Mouse (Mus musculus): ENCODE measurements around the gene Krt27.

Gene Krt27

DNA sequence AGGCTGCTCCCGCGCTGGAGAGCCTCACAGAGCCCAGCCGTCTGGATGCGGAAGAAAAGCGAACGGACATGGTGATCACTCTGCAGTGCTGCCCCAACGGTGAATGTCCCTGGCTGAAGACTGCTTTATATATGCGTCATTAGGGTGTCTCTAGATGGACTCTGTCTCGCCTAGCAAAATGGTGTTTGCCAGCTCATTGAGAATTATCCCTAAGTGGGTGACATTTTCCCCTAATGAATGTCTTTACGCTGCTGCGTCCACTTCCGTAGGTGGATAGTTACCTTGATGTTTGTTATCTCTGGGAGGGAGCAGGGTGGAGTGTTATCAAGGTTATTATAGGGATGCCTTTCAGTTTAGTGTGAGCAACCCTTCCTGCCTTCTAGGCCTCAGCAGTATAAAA, at the start of gene Krt27:
TSS of gene Krt27 (minus strand) at position 101 of the 400 bp plus-strand sequence.
- DNase-seq, result no peak

DNA sequence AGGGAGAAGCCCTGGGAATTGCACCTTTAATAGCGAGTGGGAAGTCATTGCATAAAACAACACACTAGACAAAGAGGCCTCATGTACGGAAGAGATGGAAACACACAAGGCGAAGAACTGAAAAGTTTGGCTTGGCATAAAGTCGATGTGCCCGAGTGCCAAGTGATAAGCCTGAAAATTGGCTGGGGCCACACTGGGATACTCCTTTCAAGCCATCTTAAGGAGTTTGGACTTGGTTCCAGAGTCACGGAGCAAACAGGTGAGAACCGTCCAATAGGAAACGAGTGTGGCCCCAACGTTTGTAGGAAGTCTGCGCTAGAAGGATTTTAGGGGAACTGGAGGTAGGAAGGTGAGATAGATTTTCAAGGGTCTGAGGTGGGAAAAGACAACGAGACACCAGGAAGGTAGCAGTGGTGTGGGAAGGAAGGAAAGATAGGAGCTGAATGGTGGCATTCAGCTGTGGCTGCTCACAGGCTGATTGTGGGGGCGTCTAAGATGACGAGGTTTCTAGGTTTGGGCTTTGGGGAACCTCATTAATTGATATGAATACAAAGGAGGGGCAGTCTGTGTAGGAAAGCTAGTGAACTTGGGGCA, 49.1 kb upstream of the Krt27 start:
- DNase-seq, result no peak

DNA sequence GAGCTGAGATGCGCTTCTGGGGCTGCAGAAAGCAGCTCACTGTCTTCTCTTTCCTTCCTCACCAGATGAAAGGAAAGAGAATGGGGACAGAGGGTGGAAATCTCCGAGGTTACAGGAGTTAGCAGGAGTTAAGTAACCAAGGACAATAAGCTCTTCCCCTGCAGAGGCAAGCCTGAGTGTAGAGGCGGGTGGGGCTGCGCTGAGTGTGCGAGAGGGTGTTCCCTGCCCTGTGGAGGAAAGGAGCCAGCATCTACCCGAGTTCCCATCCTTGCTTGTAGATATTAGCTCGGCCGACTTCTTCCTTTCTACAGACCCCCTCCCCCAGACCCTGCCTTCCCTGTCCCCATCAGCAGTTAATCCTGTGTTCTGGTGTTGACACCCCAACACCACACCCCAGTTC, 47.9 kb upstream of the Krt27 start:
- no peak for DNase-seq

DNA sequence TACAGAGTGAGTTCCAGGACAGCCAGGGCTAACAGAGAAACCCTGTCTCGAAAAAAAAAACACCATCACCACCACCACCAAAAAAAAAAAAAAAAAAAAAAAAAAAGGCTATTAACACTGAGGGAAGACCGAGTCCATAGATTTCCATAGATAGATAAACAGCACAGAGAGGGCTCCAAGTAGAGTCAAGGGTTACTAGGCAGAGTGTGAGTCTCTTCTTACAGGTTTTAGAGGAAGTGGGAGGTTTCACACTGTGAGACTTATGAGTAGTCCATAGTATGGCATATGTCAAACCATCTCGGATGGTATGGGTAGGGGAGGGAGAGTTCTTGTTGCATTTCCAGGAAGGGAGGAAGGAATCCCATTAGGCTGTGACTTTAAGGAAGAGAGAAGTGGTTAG, 47.2 kb upstream of the Krt27 start:
- no peak for DNase-seq

DNA sequence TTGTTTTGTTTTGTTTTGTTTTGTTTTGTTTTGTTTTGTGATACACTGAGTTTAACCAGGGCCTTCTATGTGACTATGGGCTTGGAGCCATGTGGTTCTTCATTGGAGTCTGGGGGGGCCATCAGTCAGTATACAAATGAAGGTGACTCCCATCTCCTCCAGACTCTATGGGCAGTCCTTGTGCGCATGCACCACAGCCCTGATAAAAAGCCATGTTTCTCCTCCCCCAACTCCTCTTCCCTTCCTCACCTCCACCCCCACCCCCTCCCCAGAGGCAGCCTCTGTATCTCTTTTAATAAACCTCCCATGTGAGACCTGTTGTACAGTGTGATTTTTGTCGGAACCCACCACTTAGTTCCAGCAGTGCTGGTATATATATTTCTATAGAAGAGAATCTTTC, 45.8 kb upstream of the Krt27 start:
- DNase-seq, result no peak

DNA sequence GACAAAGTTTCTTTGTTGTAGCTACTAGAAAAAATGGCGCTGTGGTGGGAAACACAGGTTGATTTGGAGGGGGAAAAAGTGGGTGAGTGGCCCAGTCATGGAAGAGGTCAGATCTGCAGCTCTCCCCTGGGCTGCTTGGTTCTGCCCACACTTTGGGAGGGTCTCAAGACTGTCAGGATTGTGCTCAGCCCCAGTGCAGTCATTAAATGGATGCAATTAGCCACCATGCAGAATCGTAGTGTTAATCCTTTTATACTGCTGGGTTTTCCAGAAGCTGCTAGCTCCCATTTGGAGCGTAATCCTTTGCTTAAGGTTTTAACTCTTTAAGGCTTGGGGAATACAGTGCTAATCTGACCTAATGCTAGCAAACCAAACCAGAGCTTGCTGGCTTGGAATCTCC, 45.1 kb upstream of the Krt27 start:
- DNase-seq, result no peak

DNA sequence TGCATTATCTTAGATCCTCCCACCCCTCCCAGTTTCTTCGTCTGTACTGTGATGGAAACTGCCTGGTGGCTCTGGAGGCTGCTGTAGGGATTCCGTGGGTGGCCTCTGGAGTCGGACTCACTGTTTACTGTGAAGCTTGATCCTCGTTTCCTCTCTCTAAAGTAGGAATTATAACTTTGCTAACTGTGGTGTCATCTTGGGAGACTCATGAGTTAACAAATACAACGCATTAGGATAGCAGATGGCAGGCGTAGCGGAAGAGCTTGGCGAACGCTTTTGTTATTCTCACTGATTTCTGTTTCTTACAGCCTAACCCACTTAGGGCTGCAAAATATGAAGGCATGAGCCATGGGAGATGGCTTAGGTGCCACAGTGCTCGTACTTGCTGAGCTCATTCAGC, 41.6 kb upstream of the Krt27 start:
- DNase-seq, result no peak

DNA sequence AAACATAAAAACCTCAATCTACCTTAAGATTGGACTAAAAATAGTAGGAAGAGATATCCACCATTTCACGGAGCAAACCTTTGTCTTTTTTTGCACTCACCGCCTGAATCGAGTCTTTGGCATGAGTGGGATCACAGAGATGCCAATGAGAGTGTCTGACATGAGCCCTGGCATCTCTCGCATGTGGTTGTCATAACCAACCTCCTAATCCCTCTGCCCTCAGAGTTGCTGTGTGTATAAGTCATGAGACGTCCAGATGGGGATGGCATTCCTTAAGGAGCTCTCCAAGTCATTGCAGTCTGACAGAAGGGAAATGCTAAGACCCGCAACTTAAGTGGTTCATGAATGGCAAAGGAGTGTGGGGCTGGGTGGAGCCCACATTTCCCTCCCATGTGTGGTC, 40.5 kb upstream of the Krt27 start:
- peak; percentile 42 to 45 for DNase-seq

DNA sequence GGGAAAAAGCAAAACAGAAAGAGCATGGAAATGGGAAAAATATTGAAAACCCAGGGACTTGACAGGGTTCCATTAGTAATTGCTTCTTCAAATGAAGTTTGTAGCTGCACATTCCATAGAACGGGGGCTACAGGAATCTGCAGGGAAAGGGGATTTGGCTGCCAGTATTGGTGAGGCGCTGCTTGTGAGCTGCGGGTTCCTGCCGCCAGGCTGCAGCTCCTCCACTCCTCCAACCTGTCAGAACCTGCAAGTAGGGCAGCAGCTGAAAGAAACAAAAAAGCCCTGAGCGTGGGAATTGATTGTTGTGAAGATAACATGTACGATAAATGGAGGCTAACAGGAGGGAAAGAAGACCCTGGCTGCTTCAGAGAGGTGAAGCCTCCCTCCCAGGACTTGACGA, 40.0 kb upstream of the Krt27 start:
- peak in 1 of 2 experiments; percentile 16 for DNase-seq

DNA sequence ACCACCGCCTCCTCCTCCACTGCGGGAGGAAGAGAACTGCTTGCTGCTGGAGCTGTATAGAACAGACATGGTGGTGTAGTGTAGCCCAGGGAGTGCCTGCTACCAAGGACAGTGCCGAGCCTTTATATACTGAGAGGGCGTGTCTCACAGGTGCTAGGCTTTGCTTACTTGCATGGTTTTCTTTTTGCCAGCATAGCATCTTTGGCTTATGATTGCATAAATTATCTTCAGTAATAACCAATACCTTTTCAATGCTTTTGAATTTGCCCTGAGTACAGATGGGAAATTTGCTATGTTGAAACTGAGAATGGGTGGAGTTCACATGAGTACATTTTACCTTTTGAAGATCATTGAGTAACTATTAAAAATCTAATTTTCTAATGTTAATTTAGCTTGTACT, 38.4 kb upstream of the Krt27 start, which contains the start of gene Krt10:
TSS of gene Krt10 (minus strand) at position 101 of the 400 bp plus-strand sequence.
- no peak for DNase-seq

DNA sequence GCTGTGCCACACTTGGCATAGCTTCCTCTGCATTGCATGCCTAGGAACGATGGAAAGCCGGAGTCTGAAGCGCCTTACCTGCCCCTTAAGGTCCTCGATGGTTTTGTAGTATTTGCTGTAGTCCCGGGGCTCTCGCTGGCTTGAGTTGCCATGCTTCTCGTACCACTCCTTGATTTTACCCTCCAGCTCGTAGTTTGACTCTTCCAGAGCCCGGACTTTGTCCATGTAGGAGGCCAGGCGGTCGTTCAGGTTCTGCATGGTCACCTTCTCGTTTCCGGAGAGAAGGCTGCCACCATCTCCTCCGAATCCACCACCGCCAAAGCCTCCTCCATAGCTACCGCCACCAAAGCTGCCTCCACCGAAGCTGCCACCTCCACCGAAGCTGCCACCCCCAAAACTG, 37.8 kb upstream of the Krt27 start:
- DNase-seq, result no peak

DNA sequence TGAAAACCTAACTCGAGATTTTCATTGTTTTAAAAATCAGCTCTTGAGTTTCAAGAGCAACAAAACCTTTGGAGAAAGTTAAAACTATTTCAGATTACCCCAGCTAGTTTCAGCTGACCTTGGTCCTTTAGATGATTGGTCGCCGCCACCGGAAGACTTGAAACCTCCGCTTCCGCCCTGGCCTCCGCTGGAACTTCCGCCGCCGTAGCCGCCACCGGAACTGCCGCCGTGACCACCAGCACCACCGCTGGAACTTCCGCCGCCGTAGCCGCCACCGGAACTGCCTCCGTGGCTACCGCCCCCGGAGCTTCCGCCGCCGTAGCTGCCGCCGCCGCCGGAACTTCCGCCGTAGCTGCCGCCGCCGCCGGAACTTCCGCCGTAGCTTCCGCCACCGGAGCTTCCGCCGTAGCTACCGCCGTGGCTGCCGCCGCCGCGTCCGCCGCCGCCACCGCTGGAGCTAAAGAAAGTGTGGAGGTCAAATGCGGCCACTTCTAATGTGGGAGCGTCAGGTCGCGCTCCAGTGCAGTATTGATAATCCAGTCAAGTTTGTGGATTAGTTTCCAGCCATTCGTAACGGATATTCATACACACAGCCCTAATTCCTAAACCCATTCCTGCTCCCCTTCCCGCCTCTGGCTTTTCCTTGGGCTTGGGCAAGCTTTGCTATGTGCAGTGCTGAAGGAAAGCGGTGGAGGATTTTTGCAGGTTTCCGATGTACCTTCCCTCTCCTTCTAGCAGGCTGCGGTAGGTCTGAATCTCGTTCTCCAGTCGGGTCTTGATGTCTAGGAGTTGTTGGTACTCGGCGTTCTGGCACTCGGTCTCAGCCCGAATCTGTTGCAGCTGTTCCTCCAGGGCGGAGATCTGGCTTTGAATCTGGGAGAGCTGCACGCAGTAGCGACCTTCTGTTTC, 35.2 kb upstream of the Krt27 start:
- DNase-seq, result peak; percentile 93 to 94

DNA sequence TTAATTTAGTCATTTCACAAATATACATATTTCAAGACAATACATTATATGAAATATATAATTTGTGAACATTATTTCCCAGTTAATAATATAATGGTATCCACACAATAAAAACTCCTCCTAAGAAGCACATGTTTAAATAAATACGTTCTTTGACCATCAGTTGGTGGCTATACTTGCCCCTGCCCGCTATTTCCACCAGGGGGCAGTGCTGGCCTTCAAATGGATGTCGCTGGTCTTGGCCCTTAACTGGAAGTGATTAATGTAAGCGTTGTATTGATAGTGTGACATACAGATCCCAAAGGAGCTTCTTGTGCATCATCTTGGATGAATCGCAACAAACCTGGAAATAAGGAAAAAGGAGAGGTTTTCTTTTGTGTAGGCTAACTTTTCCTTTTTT, 28.7 kb upstream of the Krt27 start:
- DNase-seq, result peak; percentile 88 to 91

DNA sequence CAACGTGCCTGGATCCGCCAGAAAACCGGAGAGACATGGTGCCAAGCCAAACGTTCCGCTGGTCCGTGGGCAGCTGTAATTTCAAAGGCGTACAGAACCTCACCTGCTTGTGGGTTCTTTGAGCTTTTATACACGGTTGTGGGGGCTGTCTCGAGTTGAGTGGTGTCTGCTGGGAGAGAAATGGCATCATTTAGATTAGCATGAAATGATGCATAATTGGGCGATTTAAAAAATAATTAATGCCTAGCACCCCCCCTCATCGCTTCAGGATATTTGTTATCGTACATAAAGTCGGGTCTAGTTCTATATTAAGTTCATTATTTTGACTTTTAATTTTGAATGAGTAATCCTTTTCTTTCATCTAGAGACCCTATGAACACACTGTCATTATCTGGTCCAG, 23.9 kb upstream of the Krt27 start, which contains the start of gene Krt28:
TSS of gene Krt28 (minus strand) at position 101 of the 400 bp plus-strand sequence.
- no peak for DNase-seq

DNA sequence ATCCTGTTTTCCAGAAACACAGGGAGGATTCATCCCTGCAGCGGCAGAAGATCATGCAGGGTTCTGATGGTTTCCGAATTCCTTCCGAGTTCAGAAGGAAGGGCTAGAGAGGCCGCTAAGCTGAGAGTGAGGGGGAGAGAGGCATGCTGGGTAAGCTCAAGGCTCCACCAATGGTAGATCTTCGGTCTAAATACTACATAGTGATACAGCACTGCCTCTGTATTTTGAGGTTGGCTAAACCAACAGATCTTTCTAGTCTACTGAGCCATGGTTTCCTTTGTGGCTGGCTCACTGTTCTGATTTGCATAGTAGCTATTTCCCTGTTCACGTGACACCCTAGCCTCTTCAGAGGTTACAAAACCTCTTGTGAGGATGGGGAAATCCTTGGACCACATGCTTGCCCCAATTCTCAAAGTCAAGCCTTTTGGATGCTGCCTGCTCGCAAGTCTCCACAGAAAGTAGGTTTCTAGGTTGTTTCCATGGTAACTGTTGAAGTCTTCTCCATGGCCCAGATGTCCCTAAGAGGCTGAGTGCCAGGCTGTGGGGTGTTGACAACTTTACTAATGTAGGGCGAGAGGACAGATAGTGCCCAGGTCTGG, 19.0 kb upstream of the Krt27 start:
- peak; percentile 70 to 73 for DNase-seq

DNA sequence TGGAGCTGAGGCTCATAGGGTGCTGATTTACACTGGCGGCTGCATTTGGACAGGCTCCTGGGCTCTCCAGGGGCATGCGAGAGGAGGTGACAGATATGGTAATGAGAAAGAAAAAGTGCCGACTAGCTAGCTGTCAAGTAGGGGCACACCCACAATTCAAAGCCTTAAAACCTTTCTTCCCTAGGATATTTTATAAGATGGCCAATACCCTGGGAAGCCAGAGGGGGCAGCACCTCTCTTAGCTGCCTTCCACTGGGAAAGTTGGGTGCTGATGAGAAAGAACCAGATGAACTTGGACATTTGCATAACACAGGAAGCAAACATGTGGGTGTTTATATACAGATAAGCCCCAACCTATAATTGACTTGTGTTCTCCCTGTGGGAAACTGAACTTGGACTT, 18.3 kb upstream of the Krt27 start:
- peak; percentile 38 to 61 for DNase-seq

DNA sequence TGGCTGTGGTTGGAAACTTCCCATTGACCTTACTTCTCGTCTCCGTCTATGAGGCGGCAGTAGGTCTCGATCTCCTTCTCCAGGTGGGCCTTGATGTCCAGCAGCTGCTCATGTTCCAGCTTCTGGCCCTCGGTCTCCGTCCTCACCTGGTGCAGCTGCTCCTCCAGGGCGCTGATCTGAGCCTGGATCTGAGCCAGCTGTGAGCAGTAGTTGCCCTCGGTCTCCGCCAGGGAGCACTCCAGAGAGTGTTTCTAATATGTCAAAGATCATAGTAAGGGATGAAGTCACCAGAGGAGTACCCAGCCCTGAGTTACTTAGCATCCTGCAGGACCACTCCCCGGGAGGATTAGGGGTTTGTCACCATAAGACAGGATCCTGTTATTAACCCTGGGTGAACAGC, 15.9 kb upstream of the Krt27 start:
- DNase-seq, result peak; percentile 51 to 65

DNA sequence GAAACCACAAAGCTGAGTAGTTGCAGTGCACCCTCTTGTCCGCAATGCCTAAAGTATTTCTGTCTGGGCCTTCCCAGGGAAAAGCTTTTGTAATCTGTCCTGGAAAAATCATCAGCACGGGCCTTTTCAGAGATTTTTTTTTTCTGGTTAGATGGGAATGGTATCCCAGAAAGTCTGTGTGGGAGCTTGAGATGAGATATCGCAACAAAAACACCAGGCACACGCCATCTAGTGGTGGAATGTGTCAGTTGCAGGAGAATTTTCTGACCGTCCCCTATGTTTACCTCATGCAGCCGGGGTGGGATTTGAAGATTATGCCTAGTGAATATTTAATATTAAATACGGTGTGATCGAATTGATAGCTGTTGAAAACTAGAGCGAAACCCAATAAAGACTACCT, 13.5 kb upstream of the Krt27 start:
- DNase-seq, result peak; percentile 55 to 66

DNA sequence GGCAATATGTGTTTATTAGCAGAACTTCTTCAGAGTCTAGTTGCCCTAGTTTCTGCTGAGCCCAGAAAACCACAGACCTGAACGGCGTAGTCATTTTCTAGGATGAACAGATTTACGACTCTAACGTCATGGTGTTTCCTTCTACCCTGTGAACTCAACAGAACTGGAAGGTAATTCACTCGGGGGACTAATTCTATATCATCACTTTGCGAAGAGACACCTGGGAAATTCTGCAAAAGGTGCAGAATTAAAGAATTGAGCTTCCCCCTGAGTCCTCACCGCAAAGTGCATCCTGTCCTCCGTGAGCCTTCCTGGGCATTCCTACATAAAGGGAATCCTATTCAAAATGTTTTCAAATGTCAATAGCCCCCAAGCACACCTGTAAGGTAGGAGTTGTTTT, 10.5 kb upstream of the Krt27 start:
- no peak for DNase-seq

DNA sequence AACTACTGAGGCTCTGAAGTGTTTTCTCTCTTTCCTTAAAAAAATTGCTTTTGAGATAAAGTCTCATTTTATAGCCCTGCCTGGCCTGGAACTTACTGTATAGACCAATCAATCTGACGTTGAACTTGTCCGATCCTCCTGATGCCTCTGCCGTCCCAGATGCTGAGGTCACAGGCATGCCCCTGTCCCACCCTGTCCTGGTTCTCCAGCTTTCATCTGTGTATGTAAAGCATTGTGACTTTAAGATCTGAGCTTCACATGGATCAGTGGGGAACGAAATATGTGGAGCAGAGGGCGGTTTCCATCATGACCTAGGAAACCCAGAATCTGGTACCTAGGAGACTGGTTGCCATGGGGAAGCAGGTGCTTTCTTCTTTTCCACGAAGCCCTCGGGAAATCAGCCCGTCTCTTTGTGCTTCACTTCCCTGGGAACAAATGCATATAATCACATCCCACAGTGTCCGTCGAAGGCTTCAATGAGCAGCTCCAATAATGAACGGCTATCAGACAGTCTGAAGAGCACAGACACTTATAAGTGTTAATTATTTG, 11.5 kb downstream of the Krt27 start:
- no peak for DNase-seq

DNA sequence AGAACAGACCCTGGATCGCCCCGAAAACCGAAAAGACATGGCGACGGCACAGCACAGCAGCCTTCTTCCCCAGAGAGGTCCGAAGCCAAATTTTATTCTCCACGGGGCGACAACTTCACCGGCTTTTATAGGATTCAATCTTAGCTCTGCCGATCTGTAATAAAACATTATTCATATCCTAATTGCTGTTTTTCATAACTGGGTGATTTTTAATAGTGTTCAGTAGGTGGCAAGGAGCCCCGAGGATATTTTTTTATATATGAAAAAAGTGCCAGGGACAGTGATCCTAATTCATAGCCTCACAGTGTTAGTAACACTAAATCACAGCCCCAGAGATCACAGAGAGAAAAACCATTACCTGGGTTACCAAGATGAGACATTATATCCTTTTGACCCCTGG, 13.0 kb downstream of the Krt27 start, which contains the start of gene Krt26:
TSS of gene Krt26 (minus strand) at position 101 of the 400 bp plus-strand sequence.
- no peak for DNase-seq

DNA sequence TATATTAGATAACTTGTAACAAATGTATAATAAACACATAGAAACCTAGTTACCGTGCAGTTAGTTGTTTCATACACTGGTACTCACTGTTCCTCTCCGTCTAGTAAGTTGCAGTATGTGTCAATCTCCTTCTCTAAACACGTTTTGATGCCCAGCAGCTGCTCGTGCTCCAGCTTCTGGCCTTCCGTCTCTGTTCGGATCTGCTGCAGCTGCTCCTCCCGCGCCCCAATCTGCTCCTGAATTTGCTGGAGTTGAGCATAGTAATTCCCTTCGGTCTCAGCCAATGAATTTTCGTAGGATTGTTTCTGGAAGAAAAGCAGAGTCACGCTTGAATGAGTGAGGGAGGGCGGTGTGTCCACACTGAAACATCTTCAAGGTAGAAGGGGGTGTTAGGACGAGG, 17.5 kb downstream of the Krt27 start:
- DNase-seq, result peak; percentile 14 to 20

DNA sequence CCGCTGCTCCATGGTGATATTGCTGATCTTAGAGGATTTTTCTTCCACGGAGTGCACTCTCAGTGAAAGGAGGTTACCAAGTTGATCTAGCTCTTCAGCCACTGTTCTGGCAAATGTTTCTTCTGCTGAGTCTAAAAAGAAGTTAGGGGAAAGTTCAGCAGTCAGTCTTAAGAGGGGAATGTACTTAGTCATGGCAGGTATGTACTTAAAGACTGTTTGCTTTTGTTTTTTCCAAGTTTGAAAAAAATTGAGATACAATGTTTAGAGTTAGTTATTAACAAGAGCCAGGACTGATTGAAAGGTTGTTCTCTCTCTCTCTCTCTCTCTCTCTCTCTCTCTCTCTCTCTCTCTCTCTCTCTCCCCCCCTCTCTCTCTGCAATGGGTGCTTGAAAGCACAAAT, 21.2 kb downstream of the Krt27 start:
- no peak for DNase-seq

Measured in cerebellum, postnatal 10 days (tissue).